Mouse (Mus musculus) lung, adult 2 months (tissue): Measurements from ENCODE around the gene Phf23. TPM values are rescaled to one million over a fixed set of nuclear protein-coding genes. Genes with fewer than 3 reads are reported as not detected.
A peak's percentile ranks its signal among the peaks of the same experiment; 100 is the strongest.

Experiments used
- DNase-seq: peaks from one replicate; pipeline ENCODE4 v3.0.0; 2022
- H3K4me1 ChIP-seq: fragments of 200-500 bp; 2 replicates; pipeline ENCODE4 v1.6.1; 2011; ENCODE audit warnings: low read length; ENCODE audit not compliant: control insufficient read depth, insufficient read depth
- H3K4me3 ChIP-seq: fragments of 200-500 bp; replicated peaks from 2 replicates; pipeline ENCODE3; 2011; ENCODE audit warnings: low read depth, mild to moderate bottlenecking, control low read depth, low read length; ENCODE audit errors: extremely low read depth
- CTCF ChIP-seq: fragments of 200-500 bp; IDR thresholded peaks from 2 replicates; pipeline ENCODE4 v1.5.1; 2011; ENCODE audit warnings: mild to moderate bottlenecking, low read length, control low read depth; ENCODE audit not compliant: insufficient read depth
- POLR2A ChIP-seq: fragments of 200-500 bp; IDR thresholded peaks from 2 replicates; pipeline ENCODE4 v1.6.1; 2011; ENCODE audit warnings: low read depth, mild to moderate bottlenecking, control low read depth, low read length, borderline replicate concordance; ENCODE audit errors: extremely low read depth
- WGBS: fragments of 180-500 bp; shearing (Covaris S2); methylation state at CpG from one replicate; pipeline ENCODE4 v1.1.7; 2018; 5-methylcytosine and 5-hydroxymethylcytosine counted together
- polyA plus RNA-seq: library from polyadenylated mRNA; depleted of rRNA; stranded (reverse); fragments of >200 nt; gene quantifications from 2 replicates; pipeline ENCODE4 v1.2.3, GENCODE M21; 2012

The Phf23 gene
- polyA plus RNA-seq, 1 experiment = 22.9 TPM

DNA sequence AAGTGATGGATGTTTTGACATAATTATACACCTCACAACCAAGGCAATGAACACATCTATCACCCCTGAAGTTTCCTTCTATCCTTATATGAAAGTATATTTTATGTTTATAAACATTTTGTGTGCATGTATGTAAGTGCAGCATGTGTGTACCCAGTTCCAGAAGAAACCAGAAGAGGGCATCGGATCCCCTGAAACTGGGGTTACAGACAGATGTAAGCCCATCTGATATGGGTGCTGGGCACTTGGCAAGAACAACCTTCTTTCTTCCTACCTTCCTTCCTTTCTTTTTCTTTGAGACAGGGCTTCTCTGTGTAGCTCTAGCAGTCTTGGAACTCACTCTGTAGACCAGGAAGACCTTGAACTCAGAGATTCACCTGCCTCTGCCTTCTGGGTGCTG, 39.4 kb upstream of the Phf23 start:
- no peak for DNase-seq
- Histone ChIP-seq H3K4me3 (no peak overlapping the region), H3K4me1 (no peaks in the 10 kb centered on the region)
- WGBS = 72% methylated on average over 1 of the region's 1 CpGs
- no peak for TF ChIP-seq POLR2A
- no peak for TF ChIP-seq CTCF

DNA sequence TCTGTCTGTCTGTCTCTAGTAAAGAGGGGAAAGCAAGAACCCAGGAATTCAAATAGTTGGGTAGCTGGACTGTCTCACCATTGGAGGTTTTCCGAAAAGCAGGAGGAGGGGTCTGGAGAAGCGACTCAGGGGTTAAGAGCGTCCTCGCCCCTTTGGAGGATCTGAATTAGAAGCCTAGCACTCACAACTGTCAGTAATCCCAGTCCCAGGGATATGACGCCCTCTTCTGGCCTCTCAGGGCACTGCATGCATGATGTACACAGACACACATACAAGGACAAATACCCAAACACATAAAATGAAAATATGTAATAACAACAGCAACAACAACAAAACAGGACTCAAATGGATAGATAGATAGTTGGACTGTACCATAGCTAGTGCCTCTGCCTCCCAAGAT, 35.0 kb upstream of the Phf23 start:
- 32% methylated on average over 5 of the region's 5 CpGs for WGBS

DNA sequence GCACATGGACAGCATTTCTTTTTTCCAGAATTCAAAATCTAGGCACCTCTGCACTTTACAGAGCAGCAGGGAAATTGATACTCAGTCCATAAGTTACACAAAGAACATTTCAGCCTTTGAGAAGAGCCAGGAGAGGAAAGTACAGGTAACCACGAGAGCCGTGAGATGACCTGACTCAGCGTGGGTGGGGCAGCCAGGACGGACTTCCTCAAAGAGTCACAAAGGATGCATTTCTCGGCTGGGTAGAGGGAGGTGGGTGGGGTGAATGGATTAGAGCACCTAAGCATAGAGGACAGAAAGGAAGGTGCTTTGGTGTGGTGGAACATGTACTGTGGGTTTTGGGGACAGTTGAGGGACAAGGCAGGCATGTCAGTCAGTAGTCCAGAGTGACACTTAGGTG, 33.7 kb upstream of the Phf23 start:
- H3K4me3 ChIP-seq = no peak overlapping the region
- WGBS = 21% methylated on average over 5 of the region's 5 CpGs
- peaks cover 2% of the 10 kb centered on the region for H3K4me1 ChIP-seq
- DNase-seq = no peak
- TF ChIP-seq CTCF (no peak), POLR2A (no peak)

More for the DNA sequence above, 35.0 kb upstream of the Phf23 start:
- no peaks in the 10 kb centered on the region for H3K4me1 ChIP-seq
- 0 out of 2 replicates have a peak, but pooled peaks have one; percentile 12 for TF ChIP-seq CTCF
- TF ChIP-seq POLR2A = no peak
- DNase-seq = no peak
- no peak overlapping the region for H3K4me3 ChIP-seq

DNA sequence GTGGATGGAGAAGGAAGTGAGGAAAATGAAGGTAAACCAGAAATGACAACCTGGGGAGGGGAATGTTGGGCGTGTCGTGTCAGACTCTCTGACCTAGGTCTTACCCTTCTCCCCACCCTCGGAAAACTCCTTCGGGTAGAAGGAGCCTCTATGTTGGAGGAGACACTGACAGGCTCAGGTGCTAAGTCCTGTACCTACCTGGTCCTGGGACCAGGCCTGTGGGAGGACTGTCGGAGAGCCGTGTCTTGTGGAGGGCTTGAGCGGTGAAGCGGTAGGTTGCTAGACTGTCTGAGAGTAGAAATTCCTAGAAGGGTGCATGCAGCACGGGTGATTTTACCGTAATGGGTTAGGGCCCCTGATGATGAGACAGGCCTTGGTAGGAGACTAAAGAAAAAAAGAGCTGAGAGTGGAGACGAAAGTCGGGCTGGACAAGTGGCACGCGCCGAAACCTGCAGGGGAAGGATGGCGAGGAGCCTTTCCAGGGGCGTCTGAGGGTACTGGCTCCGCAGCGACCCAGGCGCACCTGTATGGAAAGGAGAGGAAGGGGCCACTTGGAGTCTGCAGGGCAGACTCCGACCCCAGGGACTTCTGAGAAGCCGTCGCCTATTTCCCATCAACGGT, 30.8 kb upstream of the Phf23 start, which contains the start of gene Cldn7:
Cldn7 (plus strand) TSS at position 130 of the 621 bp plus-strand sequence.
- TF ChIP-seq CTCF (no peak), POLR2A (no peak)
- Histone ChIP-seq H3K4me1 (peaks cover 3% of the 10 kb centered on the region), H3K4me3 (peak within 1 kb of the TSS; percentile 40)
- DNase-seq = no peak
- 19% methylated on average over 24 of the region's 24 CpGs for WGBS

DNA sequence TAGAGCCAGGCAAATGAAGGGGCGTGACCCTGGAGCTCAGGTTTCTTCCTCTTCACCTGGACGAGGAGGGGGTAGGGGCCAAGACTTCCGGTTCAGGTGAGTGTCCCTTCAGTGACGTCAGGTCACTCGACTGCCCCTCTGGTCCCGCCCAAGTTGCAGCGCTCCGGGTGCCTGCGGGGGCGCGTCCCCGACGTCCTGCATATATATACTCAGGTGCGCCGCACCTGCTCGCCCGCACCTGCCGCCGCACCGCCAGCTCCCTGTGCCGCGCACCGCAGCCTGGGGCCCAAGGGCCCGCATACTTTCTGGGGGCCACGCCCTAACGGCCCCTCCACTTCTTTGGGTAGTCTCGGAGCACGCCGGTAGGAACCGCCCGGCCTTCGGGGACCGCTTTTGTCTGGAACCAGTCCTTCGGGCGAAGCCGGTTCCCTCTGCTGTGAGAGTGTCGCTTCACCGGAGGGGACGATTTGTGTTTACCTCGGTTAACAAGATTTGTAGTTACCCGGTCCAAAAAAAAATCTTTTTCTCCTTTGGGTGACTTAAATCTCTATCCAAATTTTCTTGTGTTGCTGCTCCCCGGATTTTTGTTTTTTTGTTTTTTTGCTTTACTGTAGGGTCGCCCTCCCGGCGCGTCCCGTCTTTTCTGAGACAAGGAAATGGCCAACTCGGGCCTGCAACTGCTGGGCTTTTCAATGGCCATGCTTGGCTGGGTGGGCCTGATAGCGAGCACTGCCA, 30.1 kb upstream of the Phf23 start:
- WGBS = 5% methylated on average over 49 of the region's 49 CpGs
- peak; percentile 43; the same call in 1 of the 2 replicates for TF ChIP-seq POLR2A
- TF ChIP-seq CTCF = no peak
- peak; percentile 81 for DNase-seq
- peak overlapping the region; percentile 40 for H3K4me3 ChIP-seq
- H3K4me1 ChIP-seq = peaks cover 3% of the 10 kb centered on the region

DNA sequence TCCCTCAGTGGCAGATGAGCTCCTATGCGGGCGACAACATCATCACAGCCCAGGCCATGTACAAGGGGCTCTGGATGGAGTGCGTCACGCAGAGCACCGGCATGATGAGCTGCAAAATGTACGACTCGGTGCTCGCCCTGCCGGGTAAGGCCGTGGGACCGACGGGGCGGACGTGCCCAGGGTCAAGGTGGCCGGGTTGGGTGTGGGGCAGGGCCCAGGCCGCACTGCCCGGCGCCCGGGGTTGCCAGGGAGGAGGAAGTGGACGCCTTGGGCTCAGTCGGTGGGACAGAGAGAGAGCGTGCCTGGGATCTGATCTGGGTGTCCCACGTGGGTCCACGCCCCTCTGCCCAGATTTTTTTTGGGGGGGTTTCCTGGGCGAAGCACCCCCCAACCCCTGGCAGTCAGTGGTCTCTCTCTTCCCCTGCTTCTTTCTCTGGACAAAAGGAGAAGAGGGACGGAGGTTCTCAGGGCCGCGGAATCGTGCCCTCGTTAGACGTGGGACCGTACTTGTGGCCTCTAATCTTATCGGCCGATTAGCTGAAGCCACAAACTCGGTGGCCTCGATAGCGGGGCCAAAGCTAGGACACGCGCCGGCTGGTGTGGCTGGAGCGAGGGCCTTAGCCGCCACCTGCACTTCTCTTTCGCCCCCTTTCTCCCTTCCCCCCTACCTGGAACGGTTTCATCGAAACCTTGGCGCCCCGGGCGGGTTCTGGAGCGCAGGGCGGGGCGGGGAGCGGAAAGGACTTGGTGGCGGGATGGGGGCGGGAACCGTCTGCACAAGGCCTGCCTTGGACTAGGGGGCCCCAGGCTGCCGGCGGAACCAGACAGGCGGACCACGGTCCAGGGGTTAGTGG, 29.3 kb upstream of the Phf23 start:
- Histone ChIP-seq H3K4me3 (peak overlapping the region; percentile 52), H3K4me1 (peaks cover 3% of the 10 kb centered on the region)
- peak; percentile 50 for DNase-seq
- TF ChIP-seq POLR2A = no peak
- no peak for TF ChIP-seq CTCF
- whole genome bisulfite sequencing = 4% methylated on average over 59 of the region's 59 CpGs

DNA sequence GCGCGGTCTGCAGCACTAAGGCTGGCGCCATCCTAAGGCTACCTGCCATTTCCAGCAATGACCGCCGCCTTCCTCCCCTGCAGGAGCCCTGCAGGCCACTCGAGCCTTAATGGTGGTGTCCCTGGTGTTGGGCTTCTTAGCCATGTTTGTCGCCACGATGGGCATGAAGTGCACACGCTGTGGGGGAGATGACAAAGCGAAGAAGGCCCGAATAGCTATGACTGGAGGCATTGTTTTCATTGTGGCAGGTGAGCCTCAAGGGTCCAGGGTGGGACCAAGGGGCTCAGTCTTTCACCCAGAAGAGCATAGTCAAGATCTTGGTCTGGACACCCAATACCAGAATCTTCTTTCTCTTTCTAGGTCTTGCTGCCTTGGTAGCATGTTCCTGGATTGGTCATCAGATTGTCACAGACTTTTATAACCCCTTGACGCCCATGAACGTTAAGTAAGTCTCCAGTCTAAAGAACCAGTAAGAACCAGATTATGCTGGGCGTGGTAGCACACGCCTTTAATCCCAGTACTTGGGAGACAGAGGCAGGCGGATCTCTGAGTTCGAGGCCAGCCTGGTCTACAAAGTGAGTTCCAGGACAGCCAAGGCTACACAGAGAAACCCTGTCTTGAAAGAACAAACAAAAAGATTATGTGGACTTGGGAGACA, 28.6 kb upstream of the Phf23 start:
- Histone ChIP-seq H3K4me3 (peak overlapping the region; percentile 52), H3K4me1 (peaks cover 3% of the 10 kb centered on the region)
- WGBS = 37% methylated on average over 17 of the region's 17 CpGs
- no peak for DNase-seq
- TF ChIP-seq CTCF = no peak
- no peak for TF ChIP-seq POLR2A

DNA sequence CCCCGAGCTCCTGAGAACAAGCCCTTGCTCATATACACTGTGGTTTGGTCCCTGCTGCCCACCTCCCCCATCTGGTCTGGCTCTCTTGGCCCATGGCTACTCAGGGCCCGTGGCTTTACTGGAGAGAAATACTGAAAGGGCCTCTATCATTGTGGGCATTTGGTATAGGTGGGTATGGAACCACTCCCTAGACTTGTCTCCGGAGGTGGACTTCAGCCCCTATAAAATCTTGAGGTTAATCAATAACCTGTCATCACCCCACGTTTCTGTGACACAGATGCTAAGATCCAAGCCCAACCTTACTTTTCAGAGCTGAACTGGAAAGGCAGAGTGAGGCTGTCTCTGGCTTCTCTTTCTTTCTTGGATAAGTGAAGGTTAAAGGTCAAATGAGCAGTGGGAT, 26.8 kb upstream of the Phf23 start:
- peaks cover 3% of the 10 kb centered on the region for H3K4me1 ChIP-seq
- WGBS = 70% methylated on average over 4 of the region's 4 CpGs
- no peak overlapping the region for H3K4me3 ChIP-seq
- TF ChIP-seq POLR2A (no peak), CTCF (no peak)
- DNase-seq = no peak

DNA sequence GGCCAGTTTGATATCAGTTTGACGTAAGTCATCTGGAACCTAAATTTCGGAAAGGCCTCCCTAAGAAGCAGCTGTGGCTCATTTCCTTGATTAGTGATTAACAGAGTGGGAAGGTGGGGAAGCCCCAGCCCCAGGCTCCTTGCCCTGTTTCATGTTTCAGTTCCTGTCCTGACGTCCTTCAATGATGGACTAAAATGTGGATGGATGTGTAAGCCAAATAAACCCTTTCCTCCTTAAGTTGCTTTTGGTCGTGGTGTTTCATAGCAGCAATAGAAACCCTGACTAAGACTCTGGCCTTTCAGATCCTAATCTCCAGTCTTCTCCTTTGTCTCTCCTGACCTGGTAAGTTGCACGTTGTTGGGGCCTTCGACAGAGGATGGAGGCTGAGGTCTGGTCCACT, 25.4 kb upstream of the Phf23 start:
- TF ChIP-seq POLR2A = no peak
- TF ChIP-seq CTCF = no peak
- Histone ChIP-seq H3K4me3 (no peak overlapping the region), H3K4me1 (peaks cover 3% of the 10 kb centered on the region)
- 69% methylated on average over 6 of the region's 6 CpGs for WGBS
- DNase-seq = no peak
